Mouse (Mus musculus) Patski (cell line): ENCODE data around the gene Sap25. TPM values are rescaled to one million over a fixed set of nuclear protein-coding genes. Genes with fewer than 3 reads are reported as not detected.
"Not testable (repeated sequence)": the region's sequence is repeated elsewhere in the genome, so short reads cannot be mapped to it uniquely, and the experiment has no call there.

Source experiments
- ATAC-seq: fragments of 100-300 bp; one replicate; pipeline ENCODE4 v1.8.0; 2021
- CTCF ChIA-PET: fragments of 350-600 bp; sonication (Branson Sonifier 250); formaldehyde crosslinking; loops from one replicate; lab custom pipeline; 2022; ENCODE audit warnings: inconsistent platforms; lab: Charles Lee
- POLR2A ChIA-PET: fragments of 350-600 bp; sonication (Branson Sonifier 250); formaldehyde crosslinking; loops from one replicate; lab custom pipeline; 2022; ENCODE audit warnings: antibody characterized with exemption, inconsistent platforms; lab: Charles Lee
- DNase-seq: peaks from one replicate; pipeline ENCODE4 v3.0.0-alpha.2; 2011; ENCODE audit warnings: low read depth, low spot score
- H3K27me3 ChIP-seq: fragments of 371-371 bp; one replicate; pipeline ENCODE4 v1.5.1; 2021
- CTCF ChIP-seq: fragments of 100-300 bp; IDR thresholded peaks from one replicate; pipeline ENCODE4 v1.5.1; 2021
- in situ Hi-C: fragments of 300-500 bp; cut with MboI; formaldehyde crosslinking; loops from 3 replicates; pipeline ENCODE4 v1.11.1; 2018; ENCODE audit warnings: low pct_unique_long_range_greater_than_20kb, mixed read lengths
- polyA plus RNA-seq: library from polyadenylated mRNA; unstranded; gene quantifications from one replicate; pipeline ENCODE4 v1.2.3, GENCODE M21; 2021

Gene Sap25
- polyA plus RNA-seq, 1 experiment from 2014 or later, result 5.2 TPM

GRCm38 (mm10) chr5:137607860-137608653 is 33.1 kb upstream of the Sap25 start:
- CTCF ChIA-PET, result no interaction called here

GRCm38 (mm10) chr5:137608654-137609190 is 32.4 kb upstream of the Sap25 start:
- ATAC-seq (no peak), DNase-seq (no peak)
- ChIA-PET POLR2A (interaction anchor here (0.6 to 1.2 kb wide), 5 partner anchors 9 to 140 kb away, joined by 3 to 6 read pairs (median 3); partner anchors contain the start of gene Pop7), CTCF (interaction anchor here (1.0 to 1.1 kb wide), 2 partner anchors 43 to 106 kb away, joined by 3 to 5 read pairs; partner anchors contain the start of gene Pop7)
- no peak for TF ChIP-seq CTCF
- in situ Hi-C loops, result no loop called here
- H3K27me3 ChIP-seq, result no peaks in the 10 kb centered on the region

More at GRCm38 (mm10) chr5:137607860-137608653, 33.1 kb upstream of the Sap25 start:
- POLR2A ChIA-PET, result interaction anchor here (1.2 kb wide), 1 partner anchor 106 kb away, joined by 3 read pairs; the partner anchor contains the start of gene Pop7
- H3K27me3 ChIP-seq, result no peaks in the 10 kb centered on the region
- no peak for TF ChIP-seq CTCF
- ATAC-seq (no peak), DNase-seq (no peak)
- in situ Hi-C loops, result no loop called here

- no peaks in the 10 kb centered on the region for H3K27me3 ChIP-seq
- no peak for TF ChIP-seq CTCF
- in situ Hi-C loops, result no loop called here
- POLR2A ChIA-PET, result interaction anchor here (0.6 to 1.2 kb wide), 6 partner anchors 10 to 139 kb away, joined by 3 to 6 read pairs (median 3); partner anchors contain the start of gene Pop7
- ATAC-seq (no peak), DNase-seq (no peak)
- CTCF ChIA-PET, result interaction anchor here (1.0 to 1.1 kb wide), 2 partner anchors 43 to 107 kb away, joined by 3 to 5 read pairs; partner anchors contain the start of gene Pop7
Observed at GRCm38 (mm10) chr5:137609292-137609691, 31.8 kb upstream of the Sap25 start.

- POLR2A ChIA-PET, result interaction anchor here (1.0 to 2.0 kb wide), 4 partner anchors 10 to 78 kb away, joined by 3 to 7 read pairs (median 4); no protein-coding TSS in a partner anchor
- ATAC-seq, result no peak
- DNase-seq, result no peak
Observed at GRCm38 (mm10) chr5:137610056-137610455, 31.1 kb upstream of the Sap25 start.

GRCm38 (mm10) chr5:137610548-137611244 is 30.4 kb upstream of the Sap25 start:
- ATAC-seq (peak; percentile 12), DNase-seq (no peak)
- in situ Hi-C loops, result no loop called here
- ChIA-PET POLR2A (interaction anchor here (0.8 to 4.1 kb wide), 5 partner anchors 9 to 84 kb away, joined by 3 to 31 read pairs (median 5); partner anchors contain the start of genes Fbxo24, Gm20605 and Lrch4), CTCF (interaction anchor here (0.7 to 1.5 kb wide), 3 partner anchors 9 to 104 kb away, joined by 3 to 4 read pairs (median 3); no protein-coding TSS in a partner anchor)
- TF ChIP-seq CTCF, result no peak
- no peaks in the 10 kb centered on the region for H3K27me3 ChIP-seq

More at GRCm38 (mm10) chr5:137610056-137610455, 31.1 kb upstream of the Sap25 start:
- H3K27me3 ChIP-seq, result no peaks in the 10 kb centered on the region
- no peak for TF ChIP-seq CTCF
- CTCF ChIA-PET, result interaction anchor here (1.1 kb wide), 1 partner anchor 38 kb away, joined by 3 read pairs; no protein-coding TSS in a partner anchor
- in situ Hi-C loops, result no loop called here

GRCm38 (mm10) chr5:137611245-137611602 is 29.9 kb upstream of the Sap25 start:
- ATAC-seq (no peak), DNase-seq (no peak)
- H3K27me3 ChIP-seq, result no peaks in the 10 kb centered on the region
- in situ Hi-C loops, result no loop called here
- ChIA-PET CTCF (interaction anchor here (1.1 to 1.5 kb wide), 2 partner anchors 9 to 37 kb away, joined by 3 to 4 read pairs; no protein-coding TSS in a partner anchor), POLR2A (interaction anchor here (0.8 to 4.1 kb wide), 5 partner anchors 10 to 85 kb away, joined by 3 to 31 read pairs (median 5); partner anchors contain the start of genes Fbxo24, Gm20605 and Lrch4)
- no peak for TF ChIP-seq CTCF

- no peaks in the 10 kb centered on the region for H3K27me3 ChIP-seq
- ChIA-PET POLR2A (interaction anchor here (1.6 to 4.1 kb wide), 2 partner anchors 14 to 17 kb away, joined by 3 to 31 read pairs; partner anchors contain the start of genes Fbxo24, Gm20605 and Lrch4), CTCF (interaction anchor here (0.9 to 2.6 kb wide), 5 partner anchors 12 to 147 kb away, joined by 3 to 11 read pairs (median 4); partner anchors contain the start of genes Fbxo24 and Lrch4)
- no peak for TF ChIP-seq CTCF
- in situ Hi-C loops, result no loop called here
- no peak for ATAC-seq
- no peak for DNase-seq
Observed at GRCm38 (mm10) chr5:137613076-137613475, 28.1 kb upstream of the Sap25 start.

GRCm38 (mm10) chr5:137613550-137613949 is 27.6 kb upstream of the Sap25 start, which contains the start of gene Pcolce:
Pcolce (minus strand) TSS chr5:137613784.
- no peak for TF ChIP-seq CTCF
- no peaks in the 10 kb centered on the region for H3K27me3 ChIP-seq
- CTCF ChIA-PET, result interaction anchor here (0.9 to 2.6 kb wide), 5 partner anchors 11 to 146 kb away, joined by 3 to 11 read pairs (median 4); partner anchors contain the start of genes Fbxo24 and Lrch4
- peak; percentile 86 for ATAC-seq
- POLR2A ChIA-PET, result interaction anchor here (0.6 to 4.1 kb wide), 5 partner anchors 8 to 62 kb away, joined by 3 to 31 read pairs (median 4); partner anchors contain the start of genes Fbxo24, Gm20605 and Lrch4
- peak; percentile 78 for DNase-seq
- in situ Hi-C loops, result no loop called here

GRCm38 (mm10) chr5:137614921-137615320 is 26.2 kb upstream of the Sap25 start:
- CTCF ChIA-PET, result interaction anchor here (1.1 to 2.6 kb wide), 2 partner anchors 11 to 13 kb away, joined by 3 to 11 read pairs; partner anchors contain the start of genes Fbxo24 and Lrch4
- ATAC-seq, DNase-seq, H3K27me3 ChIP-seq, POLR2A ChIA-PET, in situ Hi-C loops: not testable (repeated sequence)
